Comparison of ENCODE assay signal across 12 mouse cellular contexts in genomic region chr16:4897146-4897730, GRCm38 (mm10). TPM values are rescaled to one million over a fixed set of nuclear protein-coding genes. Genes with fewer than 3 reads are reported as not detected.
DNase-seq lines count a peak whose midpoint lies in the region; ATAC-seq and TF ChIP-seq lines count a peak whose summit lies in the region.
"Had no signal": no experiment of that assay in that cellular context is flagged by ENCODE, and none has a peak within 500 bp of the region (broad histone marks: within the 10 kb centered on the region; RNA-seq: fewer than 3 reads in every experiment).

No protein-coding gene starts in this region.

- DNase-seq in embryo, embryonic 10 days (ENCODE audit: low spot score): peak; percentile 52
- no peak for DNase-seq in embryo, embryonic 11 days
- DNase-seq in layer of hippocampus, adult 2 months (ENCODE audit: low spot score in 2 of 2): no peak
- DNase-seq in layer of hippocampus, adult 9-10 months (ENCODE audit: low spot score): no peak
- no peak for DNase-seq in gastrocnemius, adult 8-10 months (ENCODE audit: low spot score in 2 of 2)
- no peak for DNase-seq in cerebellum, adult 8-10 months
- DNase-seq: midbrain, embryonic 14.5 days had no signal

- no peak overlapping the region for H3K4me3 ChIP-seq in layer of hippocampus, adult 2 months
- H3K4me3 ChIP-seq in heart, embryonic 16.5 days (ENCODE audit: low read length): no peak overlapping the region
- H3K4me3 ChIP-seq in megakaryocyte, embryonic 14.5 days (replicated peaks): peak overlapping the region; percentile 78
- H3K4me3 ChIP-seq: limb, embryonic 12.5 days had no signal

- WGBS in heart, embryonic 16.5 days: 56% methylated on average over 7 of the region's 7 CpGs

- H3K27ac ChIP-seq in layer of hippocampus, adult 2 months: no peak overlapping the region
- peak overlapping the region; percentile 81 for H3K27ac ChIP-seq in heart, embryonic 16.5 days (ENCODE audit: low read length)
- H3K27ac ChIP-seq: hindbrain, embryonic 14.5 days had no signal

- H3K36me3 ChIP-seq in heart, embryonic 16.5 days (ENCODE audit: control insufficient read depth, insufficient read depth): no peaks in the 10 kb centered on the region
- peaks cover 33% of the 10 kb centered on the region for H3K36me3 ChIP-seq in megakaryocyte, embryonic 14.5 days (replicated peaks; ENCODE audit: low read length)

- ATAC-seq in heart, embryonic 16.5 days (replicated peaks; ENCODE audit: extremely low read depth, insufficient read depth, low FRiP score): no peak
- ATAC-seq: forebrain, embryonic 16.5 days had no signal

- no peak overlapping the region for H3K4me2 ChIP-seq in heart, embryonic 16.5 days (ENCODE audit: low read depth, low read length)
- H3K4me2 ChIP-seq: hindbrain, embryonic 14.5 days; limb, embryonic 12.5 days had no signal

- H3K4me1 ChIP-seq in heart, embryonic 16.5 days (ENCODE audit: control insufficient read depth, insufficient read depth, low read length): peaks cover 39% of the 10 kb centered on the region
- peaks cover 67% of the 10 kb centered on the region for H3K4me1 ChIP-seq in megakaryocyte, embryonic 14.5 days
- H3K4me1 ChIP-seq: limb, embryonic 12.5 days had no signal

- H3K9me3 ChIP-seq in heart, embryonic 16.5 days (replicated peaks; ENCODE audit: control insufficient read depth, low read length): no peaks in the 10 kb centered on the region
- no peaks in the 10 kb centered on the region for H3K9me3 ChIP-seq in megakaryocyte, embryonic 14.5 days
- H3K9me3 ChIP-seq: limb, embryonic 12.5 days had no signal

- TF ChIP-seq CTCF in layer of hippocampus, adult 2 months (conservative IDR thresholded peaks at IDR 0.05): peak; percentile 22; the same call in 1 of the 2 replicates

- H3K27me3 ChIP-seq in heart, embryonic 16.5 days (ENCODE audit: control insufficient read depth, insufficient read depth, low read length): no peaks in the 10 kb centered on the region
- no peaks in the 10 kb centered on the region for H3K27me3 ChIP-seq in megakaryocyte, embryonic 14.5 days (replicated peaks)
- H3K27me3 ChIP-seq: limb, embryonic 12.5 days had no signal

- H3K9ac ChIP-seq in heart, embryonic 16.5 days (ENCODE audit: low read length): no peak overlapping the region
- H3K9ac ChIP-seq: hindbrain, embryonic 14.5 days; limb, embryonic 12.5 days had no signal

RNA-seq across cellular contexts. Expression of gene Mgrn1, which starts 11.2 kb away (rescaled TPM):
- 100 to 1,000 TPM; 211 to 212 TPM for total RNA-seq in layer of hippocampus, adult 2 months (2021)
- polyA plus RNA-seq in heart, embryonic 16.5 days (2015; fragmentation: Nextera tagmentation; extraction: Ambion mirVana): 128 and 132 TPM in 2 replicates
- polyA plus RNA-seq in megakaryocyte, embryonic 14.5 days (2012; ENCODE audit: insufficient read depth, low replicate concordance): 29.1 and 37.7 TPM in 2 replicates
- 10 to 100 TPM; 52.1 to 66.7 (median 55.3) TPM for total RNA-seq in gastrocnemius, adult 8-10 months (2022)

RNA-seq across cellular contexts. Expression of gene Ubald1, which starts 17.1 kb away (rescaled TPM):
- 10 to 100 TPM; 95.8 to 96.4 TPM for total RNA-seq in layer of hippocampus, adult 2 months (2021)
- 25.6 and 27.3 TPM in 2 replicates for polyA plus RNA-seq in heart, embryonic 16.5 days (2015; fragmentation: Nextera tagmentation; extraction: Ambion mirVana)
- polyA plus RNA-seq in megakaryocyte, embryonic 14.5 days (2012; ENCODE audit: insufficient read depth, low replicate concordance): 336 and 551 TPM in 2 replicates
- total RNA-seq in gastrocnemius, adult 8-10 months (2022): 10 to 100 TPM; 28.6 to 40.8 (median 34.3) TPM

RNA-seq across cellular contexts. Expression of gene Nudt16l1, which starts 41.3 kb away (rescaled TPM):
- 10 to 100 TPM; 79.1 to 79.6 TPM for total RNA-seq in layer of hippocampus, adult 2 months (2021)
- polyA plus RNA-seq in heart, embryonic 16.5 days (2015; fragmentation: Nextera tagmentation; extraction: Ambion mirVana): 119 and 125 TPM in 2 replicates
- 13.9 and 30.1 TPM in 2 replicates for polyA plus RNA-seq in megakaryocyte, embryonic 14.5 days (2012; ENCODE audit: insufficient read depth, low replicate concordance)
- 10 to 100 TPM; 10.0 to 12.9 (median 12.7) TPM for total RNA-seq in gastrocnemius, adult 8-10 months (2022)

Comparison
In these comparisons a context has a peak if more than half of its experiments do, and no peak if none do; other contexts are left out.
1. RNA of gene Nudt16l1, which starts 41.3 kb away (total RNA-seq): 79.1 to 79.6 TPM in layer of hippocampus, adult 2 months; 10.0 to 12.9 TPM in gastrocnemius, adult 8-10 months; every median in the first group is over 4 times any median in the second.